Mouse (Mus musculus) G1E (cell line): ENCODE data around the gene Arhgdig.

ENCODE experiments used
- CTCF ChIP-seq: IDR thresholded peaks from 2 replicates; pipeline ENCODE4 v1.5.1; 2012; ENCODE audit warnings: low read depth, low read length, inconsistent platforms, mixed read lengths
- GATA1 ChIP-seq: IDR thresholded peaks from 2 replicates; pipeline ENCODE4 v1.6.1; 2012; ENCODE audit warnings: borderline replicate concordance, low read length, inconsistent platforms, mixed read lengths
- GATA2 ChIP-seq: IDR thresholded peaks from 2 replicates; pipeline ENCODE4 v1.6.1; 2012; ENCODE audit warnings: low read depth, low read length, inconsistent platforms, borderline replicate concordance

- no peak for TF ChIP-seq CTCF
- no peak for TF ChIP-seq GATA1
- no peak for TF ChIP-seq GATA2
These were observed 19.3 kb downstream of the Arhgdig start for GRCm38 (mm10) chr17:26188091-26188805.
